Mouse (Mus musculus): ENCODE data around the gene Wfs1. TPM values are rescaled to one million over a fixed set of nuclear protein-coding genes. Genes with fewer than 3 reads are reported as not detected.
"Not testable (repeated sequence)": the region's sequence is repeated elsewhere in the genome, so short reads cannot be mapped to it uniquely, and the experiment has no call there.

Wfs1 gene
- polyA plus RNA-seq, 1 experiment from 2014 or later, result 13.6 TPM

DNA sequence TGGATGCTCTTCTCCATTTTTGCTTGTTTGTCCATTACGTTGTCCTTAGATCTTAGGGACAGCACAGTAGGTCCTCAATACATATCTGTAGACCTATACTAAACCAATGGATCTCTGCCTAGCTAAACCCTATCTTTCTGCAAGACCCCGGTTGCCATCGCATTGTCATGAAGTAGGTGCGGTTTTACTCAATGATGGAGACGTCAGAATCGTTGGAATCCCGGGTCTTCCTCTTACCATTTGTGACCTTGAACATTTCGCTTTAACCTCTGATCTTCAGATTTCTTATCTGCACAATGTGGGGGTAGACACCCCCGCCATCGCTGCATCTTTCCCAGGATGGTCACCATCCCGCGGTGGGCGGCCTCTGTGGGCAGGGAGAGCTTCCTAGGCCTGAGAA is 38.7 kb upstream of the Wfs1 start:
- H3K27ac ChIP-seq (ENCODE audit: low read depth), result no peak overlapping the region
- H3K27me3 ChIP-seq (replicated peaks; ENCODE audit: control insufficient read depth, insufficient read depth, low read length), result peaks cover 73% of the 10 kb centered on the region
- H3K36me3 ChIP-seq (ENCODE audit: control insufficient read depth, insufficient read depth, low read length), result no peaks in the 10 kb centered on the region
- WGBS, result 10% methylated on average over 13 of the region's 13 CpGs
- no peaks in the 10 kb centered on the region for H3K9me3 ChIP-seq (ENCODE audit: control insufficient read depth, low read length)
- H3K4me1 ChIP-seq (replicated peaks; ENCODE audit: control insufficient read depth, insufficient read depth, low read length), result peaks cover 9% of the 10 kb centered on the region; the same call in 1 of the 2 replicates
- peak overlapping the region; percentile 100 for H3K4me2 ChIP-seq (ENCODE audit: low read length)
- peak overlapping the region; percentile 51 for H3K4me3 ChIP-seq (ENCODE audit: low read depth, low read length)
- H3K9ac ChIP-seq (ENCODE audit: low read length), result no peak overlapping the region
- ATAC-seq (replicated peaks; ENCODE audit: low FRiP score, low TSS enrichment, low read depth) (no peak), DNase-seq (ENCODE audit: low spot score) (no peak)

DNA sequence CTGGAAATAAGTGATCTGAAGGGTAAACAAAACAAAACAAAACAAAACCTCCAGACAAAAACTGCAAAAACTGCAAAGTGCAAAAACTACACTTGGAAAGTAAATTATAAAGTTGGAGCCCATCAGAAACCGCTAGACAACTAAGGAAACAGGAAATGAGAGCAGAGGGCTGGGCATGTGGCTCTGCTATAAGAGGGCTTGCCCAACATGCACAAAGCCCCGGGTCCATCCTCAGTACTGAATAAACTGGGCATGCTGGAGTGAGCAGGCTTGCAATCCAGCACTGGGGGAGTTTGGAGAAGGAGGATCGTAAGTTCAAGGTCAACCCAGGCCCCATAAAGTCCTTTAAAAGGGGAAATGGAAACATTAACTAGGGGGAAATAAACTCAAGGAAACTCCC is 28.2 kb upstream of the Wfs1 start:
- H3K4me1 ChIP-seq (replicated peaks; ENCODE audit: control insufficient read depth, insufficient read depth, low read length), result no peaks in the 10 kb centered on the region
- no peak overlapping the region for H3K4me2 ChIP-seq (ENCODE audit: low read length)
- no peak overlapping the region for H3K4me3 ChIP-seq (ENCODE audit: low read depth, low read length)
- ATAC-seq (replicated peaks; ENCODE audit: low FRiP score, low TSS enrichment, low read depth) (no peak), DNase-seq (ENCODE audit: low spot score) (no peak)
- H3K9ac ChIP-seq (ENCODE audit: low read length), result no peak overlapping the region
- H3K36me3 ChIP-seq (ENCODE audit: control insufficient read depth, insufficient read depth, low read length), result no peaks in the 10 kb centered on the region
- 0 out of 2 replicates have a peak, but pooled peaks cover 6% of the 10 kb centered on the region for H3K27me3 ChIP-seq (replicated peaks; ENCODE audit: control insufficient read depth, insufficient read depth, low read length)
- H3K9me3 ChIP-seq (ENCODE audit: control insufficient read depth, low read length), result no peaks in the 10 kb centered on the region
- H3K27ac ChIP-seq (ENCODE audit: low read depth), result no peak overlapping the region
- WGBS, result 66% methylated on average over 3 of the region's 3 CpGs

- ATAC-seq (replicated peaks; ENCODE audit: low FRiP score, low TSS enrichment, low read depth), result no peak
- 6% methylated on average over 27 of the region's 27 CpGs for WGBS
- peak; percentile 80 for DNase-seq (ENCODE audit: low spot score)
- no peak overlapping the region for H3K4me3 ChIP-seq (ENCODE audit: low read depth, low read length)
- H3K36me3 ChIP-seq (ENCODE audit: control insufficient read depth, insufficient read depth, low read length), result no peaks in the 10 kb centered on the region
- no peak overlapping the region for H3K9ac ChIP-seq (ENCODE audit: low read length)
- no peaks in the 10 kb centered on the region for H3K4me1 ChIP-seq (replicated peaks; ENCODE audit: control insufficient read depth, insufficient read depth, low read length)
- no peaks in the 10 kb centered on the region for H3K9me3 ChIP-seq (ENCODE audit: control insufficient read depth, low read length)
- H3K27ac ChIP-seq (ENCODE audit: low read depth), result no peak overlapping the region
- no peak overlapping the region for H3K4me2 ChIP-seq (ENCODE audit: low read length)
- H3K27me3 ChIP-seq (replicated peaks; ENCODE audit: control insufficient read depth, insufficient read depth, low read length), result no peaks in the 10 kb centered on the region
Observed at GRCm38 (mm10) chr5:37015612-37016310, 26.8 kb upstream of the Wfs1 start.

- H3K27ac ChIP-seq (ENCODE audit: low read depth), result no peak overlapping the region
- DNase-seq (ENCODE audit: low spot score) (no peak), ATAC-seq (replicated peaks; ENCODE audit: low FRiP score, low TSS enrichment, low read depth) (no peak)
- H3K9ac ChIP-seq (ENCODE audit: low read length), result no peak overlapping the region
- H3K4me1 ChIP-seq (replicated peaks; ENCODE audit: control insufficient read depth, insufficient read depth, low read length), result no peaks in the 10 kb centered on the region
- H3K9me3 ChIP-seq (ENCODE audit: control insufficient read depth, low read length), result no peaks in the 10 kb centered on the region
- no peak overlapping the region for H3K4me3 ChIP-seq (ENCODE audit: low read depth, low read length)
- 72% methylated on average over 10 of the region's 10 CpGs for WGBS
- H3K4me2 ChIP-seq (ENCODE audit: low read length), result no peak overlapping the region
- H3K36me3 ChIP-seq (ENCODE audit: control insufficient read depth, insufficient read depth, low read length), result no peaks in the 10 kb centered on the region
- no peaks in the 10 kb centered on the region for H3K27me3 ChIP-seq (replicated peaks; ENCODE audit: control insufficient read depth, insufficient read depth, low read length)
Observed at GRCm38 (mm10) chr5:37010666-37011317, 21.8 kb upstream of the Wfs1 start.

GRCm38 (mm10) chr5:37009761-37010160 is 20.8 kb upstream of the Wfs1 start:
- H3K27me3 ChIP-seq (replicated peaks; ENCODE audit: control insufficient read depth, insufficient read depth, low read length); H3K4me2 ChIP-seq (ENCODE audit: low read length); H3K4me3 ChIP-seq (ENCODE audit: low read depth, low read length); H3K9ac ChIP-seq (ENCODE audit: low read length); ATAC-seq (replicated peaks; ENCODE audit: low FRiP score, low TSS enrichment, low read depth); H3K27ac ChIP-seq (ENCODE audit: low read depth); H3K9me3 ChIP-seq (ENCODE audit: control insufficient read depth, low read length); DNase-seq (ENCODE audit: low spot score); H3K4me1 ChIP-seq (replicated peaks; ENCODE audit: control insufficient read depth, insufficient read depth, low read length); H3K36me3 ChIP-seq (ENCODE audit: control insufficient read depth, insufficient read depth, low read length): not testable (repeated sequence)
- 20% methylated on average over 13 of the region's 13 CpGs for WGBS

GRCm38 (mm10) chr5:37002001-37002400 is 13.0 kb upstream of the Wfs1 start:
- no peak overlapping the region for H3K4me3 ChIP-seq (ENCODE audit: low read depth, low read length)
- ATAC-seq (replicated peaks; ENCODE audit: low FRiP score, low TSS enrichment, low read depth), result no peak
- DNase-seq (ENCODE audit: low spot score), result peak; percentile 93
- no peaks in the 10 kb centered on the region for H3K4me1 ChIP-seq (replicated peaks; ENCODE audit: control insufficient read depth, insufficient read depth, low read length)
- no peak overlapping the region for H3K4me2 ChIP-seq (ENCODE audit: low read length)
- no peak overlapping the region for H3K27ac ChIP-seq (ENCODE audit: low read depth)
- H3K27me3 ChIP-seq (replicated peaks; ENCODE audit: control insufficient read depth, insufficient read depth, low read length), result no peaks in the 10 kb centered on the region
- H3K36me3 ChIP-seq (ENCODE audit: control insufficient read depth, insufficient read depth, low read length), result no peaks in the 10 kb centered on the region
- H3K9ac ChIP-seq (ENCODE audit: low read length), result no peak overlapping the region
- no peaks in the 10 kb centered on the region for H3K9me3 ChIP-seq (ENCODE audit: control insufficient read depth, low read length)
- 54% methylated on average over 2 of the region's 2 CpGs for WGBS

DNA sequence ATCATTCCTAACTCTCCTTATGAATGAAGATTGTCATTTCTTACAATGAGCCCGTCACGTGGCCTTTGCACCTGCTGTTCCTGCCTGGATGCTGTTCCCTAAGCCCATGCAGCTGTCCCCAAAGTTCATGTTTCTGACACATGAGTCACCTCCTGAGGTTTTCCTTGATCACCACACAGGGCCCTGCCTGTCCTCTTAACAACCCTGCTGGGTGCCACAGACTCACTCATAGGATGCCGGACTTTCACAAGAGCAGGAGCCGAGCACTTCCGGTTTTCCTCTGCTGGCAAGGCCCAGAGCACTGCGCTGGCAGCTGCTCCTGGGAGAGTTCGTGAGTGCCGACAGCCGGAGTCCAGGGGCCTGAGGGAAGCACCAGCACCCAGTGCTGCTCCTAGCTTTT is 12.0 kb upstream of the Wfs1 start:
- H3K4me3 ChIP-seq (ENCODE audit: low read depth, low read length), result no peak overlapping the region

GRCm38 (mm10) chr5:36997996-36998395 is 9.0 kb upstream of the Wfs1 start:
- Histone ChIP-seq H3K9ac (ENCODE audit: low read length) (no peak overlapping the region), H3K4me2 (ENCODE audit: low read length) (no peak overlapping the region), H3K4me3 (ENCODE audit: low read depth, low read length) (no peak overlapping the region), H3K36me3 (ENCODE audit: control insufficient read depth, insufficient read depth, low read length) (no peaks in the 10 kb centered on the region), H3K4me1 (replicated peaks; ENCODE audit: control insufficient read depth, insufficient read depth, low read length) (no peaks in the 10 kb centered on the region), H3K9me3 (ENCODE audit: control insufficient read depth, low read length) (no peaks in the 10 kb centered on the region), H3K27ac (ENCODE audit: low read depth) (no peak overlapping the region), H3K27me3 (replicated peaks; ENCODE audit: control insufficient read depth, insufficient read depth, low read length) (no peaks in the 10 kb centered on the region)
- WGBS, result 47% methylated on average over 5 of the region's 5 CpGs
- ATAC-seq (replicated peaks; ENCODE audit: low FRiP score, low TSS enrichment, low read depth) (no peak), DNase-seq (ENCODE audit: low spot score) (no peak)

More for the DNA sequence above, 12.0 kb upstream of the Wfs1 start:
- H3K9ac ChIP-seq (ENCODE audit: low read length), result no peak overlapping the region
- H3K4me2 ChIP-seq (ENCODE audit: low read length), result no peak overlapping the region
- no peak overlapping the region for H3K27ac ChIP-seq (ENCODE audit: low read depth)
- H3K4me1 ChIP-seq (replicated peaks; ENCODE audit: control insufficient read depth, insufficient read depth, low read length), result no peaks in the 10 kb centered on the region
- WGBS, result 88% methylated on average over 9 of the region's 9 CpGs
- no peaks in the 10 kb centered on the region for H3K27me3 ChIP-seq (replicated peaks; ENCODE audit: control insufficient read depth, insufficient read depth, low read length)
- H3K9me3 ChIP-seq (ENCODE audit: control insufficient read depth, low read length), result no peaks in the 10 kb centered on the region
- no peaks in the 10 kb centered on the region for H3K36me3 ChIP-seq (ENCODE audit: control insufficient read depth, insufficient read depth, low read length)
- ATAC-seq (replicated peaks; ENCODE audit: low FRiP score, low TSS enrichment, low read depth) (no peak), DNase-seq (ENCODE audit: low spot score) (no peak)

DNA sequence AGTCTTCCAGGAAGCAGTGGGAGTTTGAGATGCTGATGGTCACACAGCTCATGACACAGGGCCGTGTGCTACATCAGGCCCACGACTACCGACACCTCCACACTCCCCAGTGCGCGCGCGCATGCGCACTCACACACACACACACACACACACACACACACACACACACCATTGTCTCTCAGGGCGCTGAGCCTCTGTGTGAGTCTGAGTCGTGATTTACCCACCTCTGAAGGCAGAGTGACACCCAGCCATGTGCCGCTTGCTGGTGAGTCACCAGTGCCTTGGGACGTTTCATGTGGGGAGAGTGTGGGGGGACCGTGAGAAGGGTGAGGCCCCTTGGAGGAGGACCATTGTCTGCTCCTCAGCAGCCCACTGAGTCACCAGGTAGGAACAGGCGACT is 7.4 kb upstream of the Wfs1 start:
- H3K27ac ChIP-seq (ENCODE audit: low read depth), result no peak overlapping the region
- ATAC-seq (replicated peaks; ENCODE audit: low FRiP score, low TSS enrichment, low read depth), result no peak
- H3K9ac ChIP-seq (ENCODE audit: low read length), result no peak overlapping the region
- no peaks in the 10 kb centered on the region for H3K9me3 ChIP-seq (ENCODE audit: control insufficient read depth, low read length)
- WGBS, result 81% methylated on average over 14 of the region's 14 CpGs
- no peaks in the 10 kb centered on the region for H3K36me3 ChIP-seq (ENCODE audit: control insufficient read depth, insufficient read depth, low read length)
- no peak overlapping the region for H3K4me3 ChIP-seq (ENCODE audit: low read depth, low read length)
- H3K27me3 ChIP-seq (replicated peaks; ENCODE audit: control insufficient read depth, insufficient read depth, low read length), result no peaks in the 10 kb centered on the region
- no peak for DNase-seq (ENCODE audit: low spot score)
- H3K4me2 ChIP-seq (ENCODE audit: low read length), result no peak overlapping the region
- H3K4me1 ChIP-seq (replicated peaks; ENCODE audit: control insufficient read depth, insufficient read depth, low read length), result no peaks in the 10 kb centered on the region

Data from intestine, embryonic 14.5 days (tissue).